Mouse (Mus musculus) neural tube, embryonic 14.5 days (tissue): ENCODE measurements around the gene Timm8a1. TPM values are rescaled to one million over a fixed set of nuclear protein-coding genes. Genes with fewer than 3 reads are reported as not detected.
"Not testable (repeated sequence)": the region's sequence is repeated elsewhere in the genome, so short reads cannot be mapped to it uniquely, and the experiment has no call there.

Experiments used
- ATAC-seq: fragments of 200-750 bp; cut with Nextera tagmentation; 2 replicates; pipeline ENCODE4 v1.8.0; 2017; ENCODE audit warnings: low read depth, mild to moderate bottlenecking, moderate TSS enrichment, moderate library complexity
- H3K27ac ChIP-seq: fragments of 300-500 bp; sonication (generic); 2 replicates; pipeline ENCODE4 v1.5.1; 2014; ENCODE audit warnings: low read depth, mild to moderate bottlenecking, control low read depth, low read length, moderate library complexity, mixed read lengths
- H3K27me3 ChIP-seq: fragments of 300-500 bp; sonication (generic); 2 replicates; pipeline ENCODE4 v1.6.1; 2014; ENCODE audit warnings: low read length; ENCODE audit not compliant: control insufficient read depth, insufficient read depth
- H3K36me3 ChIP-seq: fragments of 300-500 bp; sonication (generic); 2 replicates; pipeline ENCODE4 v1.6.1; 2014; ENCODE audit warnings: low read length, mixed read lengths; ENCODE audit not compliant: control insufficient read depth, insufficient read depth
- H3K4me1 ChIP-seq: fragments of 300-500 bp; sonication (generic); 2 replicates; pipeline ENCODE4 v1.6.1; 2014; ENCODE audit warnings: low read length; ENCODE audit not compliant: control insufficient read depth, insufficient read depth
- H3K4me2 ChIP-seq: fragments of 300-500 bp; sonication (generic); 2 replicates; pipeline ENCODE4 v1.6.1; 2014; ENCODE audit warnings: mild to moderate bottlenecking, low read depth, low read length, control low read depth
- H3K4me3 ChIP-seq: fragments of 300-500 bp; sonication (generic); 2 replicates; pipeline ENCODE4 v1.5.1; 2014; ENCODE audit warnings: low read depth, low read length, control low read depth, mixed read lengths
- H3K9ac ChIP-seq: fragments of 300-500 bp; sonication (generic); replicated peaks from 2 replicates; pipeline ENCODE4 v1.6.1; 2014; ENCODE audit warnings: low read depth, mild to moderate bottlenecking, control low read depth, low read length, mixed read lengths
- H3K9me3 ChIP-seq: fragments of 300-500 bp; sonication (generic); 2 replicates; pipeline ENCODE4 v1.6.1; 2016; ENCODE audit warnings: low read length; ENCODE audit not compliant: control insufficient read depth
- WGBS: fragments of 180-500 bp; shearing (Covaris S2); extraction: QIAGEN DNeasy Blood & Tissue Kit; methylation state at CpG from one replicate; pipeline ENCODE4 v1.1.7; 2014; 5-methylcytosine and 5-hydroxymethylcytosine counted together
- polyA plus RNA-seq: library from polyadenylated mRNA; unstranded; fragments of >200 nt; fragmentation: Nextera tagmentation; extraction: Ambion mirVana; gene quantifications from 2 replicates; pipeline ENCODE4 v1.2.1, GENCODE M21; 2014

The Timm8a1 gene
- polyA plus RNA-seq, 1 experiment from 2014 or later = 48.2 TPM

GRCm38 (mm10) chrX:134540414-134541135 lies 1.1 kb downstream of the Timm8a1 start:
- ATAC-seq = peak; percentile 5; the same call in 1 of the 2 replicates
- Histone ChIP-seq H3K9ac (peak overlapping the region; percentile 51; the same call in 1 of the 2 replicates), H3K4me1 (no peaks in the 10 kb centered on the region), H3K27ac (no peak overlapping the region), H3K4me2 (peak overlapping the region; percentile 52), H3K9me3 (no peaks in the 10 kb centered on the region), H3K36me3 (no peaks in the 10 kb centered on the region), H3K27me3 (no peaks in the 10 kb centered on the region), H3K4me3 (peak overlapping the region; percentile 42)
- 26% methylated on average over 11 of the region's 12 CpGs for WGBS

- 86% methylated on average over 10 of the region's 10 CpGs for WGBS
- not testable (repeated sequence) for H3K4me2 ChIP-seq, H3K9ac ChIP-seq, H3K4me3 ChIP-seq, H3K4me1 ChIP-seq, H3K9me3 ChIP-seq, H3K36me3 ChIP-seq, ATAC-seq, H3K27ac ChIP-seq, H3K27me3 ChIP-seq
Observed at GRCm38 (mm10) chrX:134539795-134540194, 1.9 kb downstream of the Timm8a1 start.

- WGBS = 82% methylated on average over 2 of the region's 2 CpGs
- Histone ChIP-seq H3K4me3 (no peak overlapping the region), H3K9me3 (no peaks in the 10 kb centered on the region), H3K4me1 (no peaks in the 10 kb centered on the region), H3K27ac (no peak overlapping the region), H3K9ac (no peak overlapping the region), H3K4me2 (no peak overlapping the region), H3K27me3 (no peaks in the 10 kb centered on the region), H3K36me3 (no peaks in the 10 kb centered on the region)
- ATAC-seq = no peak
Observed at GRCm38 (mm10) chrX:134533346-134533745, 8.3 kb downstream of the Timm8a1 start.

- no peaks in the 10 kb centered on the region for H3K4me1 ChIP-seq
- no peak overlapping the region for H3K9ac ChIP-seq
- 89% methylated on average over 4 of the region's 4 CpGs for WGBS
- H3K4me3 ChIP-seq = no peak overlapping the region
- no peak overlapping the region for H3K4me2 ChIP-seq
- no peak overlapping the region for H3K27ac ChIP-seq
- no peaks in the 10 kb centered on the region for H3K9me3 ChIP-seq
- H3K27me3 ChIP-seq = no peaks in the 10 kb centered on the region
- ATAC-seq = no peak
- no peaks in the 10 kb centered on the region for H3K36me3 ChIP-seq
Observed at GRCm38 (mm10) chrX:134525260-134525659, 16.4 kb downstream of the Timm8a1 start.

GRCm38 (mm10) chrX:134523772-134524171 lies 17.9 kb downstream of the Timm8a1 start:
- H3K9me3 ChIP-seq = no peaks in the 10 kb centered on the region
- H3K9ac ChIP-seq = no peak overlapping the region
- no peaks in the 10 kb centered on the region for H3K4me1 ChIP-seq
- no peaks in the 10 kb centered on the region for H3K36me3 ChIP-seq
- H3K4me2 ChIP-seq = no peak overlapping the region
- H3K4me3 ChIP-seq = no peak overlapping the region
- H3K27ac ChIP-seq = no peak overlapping the region
- ATAC-seq = no peak
- 82% methylated on average over 4 of the region's 4 CpGs for WGBS
- H3K27me3 ChIP-seq = no peaks in the 10 kb centered on the region

- Histone ChIP-seq H3K9ac (no peak overlapping the region), H3K36me3 (no peaks in the 10 kb centered on the region), H3K4me3 (no peak overlapping the region), H3K27ac (no peak overlapping the region), H3K9me3 (no peaks in the 10 kb centered on the region), H3K4me1 (no peaks in the 10 kb centered on the region), H3K4me2 (no peak overlapping the region), H3K27me3 (no peaks in the 10 kb centered on the region)
- WGBS = 42% methylated on average over 2 of the region's 2 CpGs
- no peak for ATAC-seq
Observed at GRCm38 (mm10) chrX:134509473-134509872, 32.2 kb downstream of the Timm8a1 start.

- no peak overlapping the region for H3K4me3 ChIP-seq
- ATAC-seq = no peak
- no peaks in the 10 kb centered on the region for H3K9me3 ChIP-seq
- 75% methylated on average over 6 of the region's 6 CpGs for WGBS
- H3K36me3 ChIP-seq = no peaks in the 10 kb centered on the region
- H3K27me3 ChIP-seq = no peaks in the 10 kb centered on the region
- H3K27ac ChIP-seq = no peak overlapping the region
- no peak overlapping the region for H3K9ac ChIP-seq
- no peaks in the 10 kb centered on the region for H3K4me1 ChIP-seq
- H3K4me2 ChIP-seq = no peak overlapping the region
Observed at GRCm38 (mm10) chrX:134507977-134508376, 33.7 kb downstream of the Timm8a1 start.

GRCm38 (mm10) chrX:134500651-134501050 lies 41.0 kb downstream of the Timm8a1 start:
- H3K4me3 ChIP-seq = no peak overlapping the region
- H3K4me1 ChIP-seq = no peaks in the 10 kb centered on the region
- H3K4me2 ChIP-seq = no peak overlapping the region
- 86% methylated on average over 8 of the region's 8 CpGs for WGBS
- H3K9me3 ChIP-seq = no peaks in the 10 kb centered on the region
- H3K27ac ChIP-seq = no peak overlapping the region
- ATAC-seq = no peak
- no peaks in the 10 kb centered on the region for H3K36me3 ChIP-seq
- H3K9ac ChIP-seq = no peak overlapping the region
- H3K27me3 ChIP-seq = no peaks in the 10 kb centered on the region
